Mouse (Mus musculus): ENCODE data around the gene 1110008P14Rik.

GRCm38 (mm10) chr2:32361437-32361836 is 20.3 kb downstream of the 1110008P14Rik start:
- TF ChIP-seq CTCF (IDR thresholded peaks at IDR 0.05; ENCODE audit: low read depth) (peak; percentile 90), EP300 (IDR thresholded peaks at IDR 0.05; ENCODE audit: low read depth) (no peak)
